Mouse (Mus musculus) right cerebral cortex, adult 18-20 months (tissue): Measurements from ENCODE around the gene Mlycd.
"Not testable (repeated sequence)": the region's sequence is repeated elsewhere in the genome, so short reads cannot be mapped to it uniquely, and the experiment has no call there.

Experiments used
- DNase-seq: peaks from one replicate; pipeline ENCODE4 v3.0.0; 2022; ENCODE audit warnings: mixed read lengths

Gene Mlycd

GRCm38 (mm10) chr8:119394524-119395026 is at the start of gene Mlycd:
Mlycd (plus strand) TSS chr8:119394878.
- peak; percentile 95 for DNase-seq

- DNase-seq: no peak
Observed at GRCm38 (mm10) chr8:119345029-119345682, 49.5 kb upstream of the Mlycd start.

DNA sequence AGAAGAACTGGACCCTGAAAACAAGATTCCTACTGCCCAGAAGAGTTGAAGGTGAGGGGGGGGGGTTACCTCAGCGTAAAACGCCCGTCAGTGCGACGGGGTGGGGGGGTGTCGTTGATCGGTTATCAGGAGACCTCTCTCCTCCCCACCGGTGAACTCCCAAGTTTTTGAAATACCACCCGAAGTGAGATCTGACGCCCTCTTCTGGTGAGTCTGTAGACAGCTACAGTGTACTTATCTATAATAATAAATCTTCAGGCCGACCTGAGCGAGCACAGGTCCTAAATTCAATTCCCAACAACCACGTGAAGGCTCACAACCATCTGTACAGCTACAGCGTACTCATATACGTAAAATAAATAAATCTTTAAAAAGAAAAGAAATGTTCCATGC is 49.0 kb upstream of the Mlycd start:
- no peak for DNase-seq

DNA sequence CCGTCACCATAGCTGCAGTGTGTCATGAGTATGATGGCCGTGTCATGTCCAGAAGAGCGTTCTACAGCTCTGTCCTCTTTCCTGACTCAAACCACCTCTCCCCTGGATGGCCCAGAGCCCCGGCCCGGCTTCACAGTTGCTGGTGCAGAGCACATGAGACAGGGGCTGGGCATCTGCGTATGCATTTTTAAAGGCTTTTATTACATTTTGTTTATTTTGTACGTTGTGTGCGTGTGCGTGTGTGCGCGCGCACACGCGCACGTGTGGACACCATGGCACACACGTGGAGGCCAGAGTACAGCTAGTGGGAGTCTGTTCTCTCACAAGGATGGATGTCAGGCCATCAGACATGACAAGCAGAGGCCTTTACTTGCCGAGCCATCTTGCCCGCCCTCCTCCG is 43.0 kb upstream of the Mlycd start:
- DNase-seq: no peak

DNA sequence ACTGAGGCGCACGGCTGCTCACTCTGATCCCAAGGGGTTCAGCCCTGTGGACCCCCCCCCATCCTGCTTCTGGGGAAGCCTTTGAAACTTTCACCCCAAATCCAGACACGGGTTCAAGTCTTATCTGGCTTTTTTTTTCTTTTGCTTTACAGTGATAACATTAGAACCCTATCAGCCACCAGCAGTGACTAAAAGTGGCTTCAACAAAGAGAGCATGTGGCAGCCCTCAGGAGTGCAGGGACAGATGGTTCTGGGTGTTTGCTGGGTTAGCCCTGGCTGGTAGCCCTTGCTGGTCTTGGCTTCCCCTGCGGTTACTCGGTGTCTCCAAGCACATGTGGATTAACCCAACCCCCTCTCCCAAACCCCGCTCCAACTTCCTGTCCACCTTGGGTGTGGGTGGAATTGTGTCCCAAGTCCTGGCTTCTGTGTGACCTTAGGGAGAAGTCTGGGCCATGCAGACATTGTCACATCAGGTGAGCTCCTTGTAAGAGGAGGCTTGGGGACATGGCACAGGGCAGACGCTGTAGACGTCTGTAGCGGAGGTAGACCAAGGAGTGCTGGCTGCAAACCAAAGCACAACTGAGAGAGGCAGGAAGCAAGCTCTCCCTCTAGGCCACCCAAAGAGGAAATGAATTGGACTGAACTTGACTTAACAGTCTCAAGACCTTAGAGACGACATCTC is 41.6 kb upstream of the Mlycd start:
- DNase-seq: no peak

GRCm38 (mm10) chr8:119353659-119354023 is 41.0 kb upstream of the Mlycd start:
- no peak for DNase-seq

DNA sequence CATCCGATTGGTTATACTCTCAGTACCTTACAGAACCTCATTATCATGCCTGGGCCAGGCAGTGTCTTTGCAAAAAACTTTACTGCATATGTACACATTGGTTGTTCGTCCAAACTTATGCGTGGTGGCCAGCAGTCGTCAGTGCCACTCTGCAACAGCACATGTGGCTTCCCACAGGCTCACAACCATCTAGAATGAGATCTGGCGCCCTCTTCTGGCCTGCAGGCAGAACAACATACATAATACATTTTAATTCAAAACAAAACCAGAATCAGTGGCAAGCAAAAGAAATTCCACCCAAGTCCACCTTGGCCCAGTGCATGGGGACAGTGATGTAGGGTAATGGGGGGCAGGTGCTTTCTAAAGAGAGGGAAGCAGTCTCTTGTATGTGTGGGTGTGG is 38.0 kb upstream of the Mlycd start:
- DNase-seq: not testable (repeated sequence)

DNA sequence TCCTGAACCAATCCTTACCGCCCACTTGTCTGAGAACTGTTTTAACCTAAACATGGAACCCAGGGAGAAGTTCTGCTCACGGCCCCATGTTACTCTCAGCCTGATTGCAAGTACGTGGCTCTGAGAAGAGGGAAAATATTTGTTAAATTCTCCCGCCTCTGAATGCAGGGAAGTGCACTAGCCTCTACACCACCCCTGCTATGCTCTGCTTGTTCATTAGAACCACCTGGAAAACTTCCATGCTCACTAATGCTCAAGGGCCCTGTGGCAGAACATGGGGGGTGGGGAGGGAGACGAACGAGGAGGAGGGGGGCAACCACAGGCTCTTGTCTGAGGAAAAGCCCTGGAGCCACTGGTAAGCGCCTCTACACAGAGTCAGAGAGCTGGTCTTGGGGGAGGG is 36.5 kb upstream of the Mlycd start:
- no peak for DNase-seq

DNA sequence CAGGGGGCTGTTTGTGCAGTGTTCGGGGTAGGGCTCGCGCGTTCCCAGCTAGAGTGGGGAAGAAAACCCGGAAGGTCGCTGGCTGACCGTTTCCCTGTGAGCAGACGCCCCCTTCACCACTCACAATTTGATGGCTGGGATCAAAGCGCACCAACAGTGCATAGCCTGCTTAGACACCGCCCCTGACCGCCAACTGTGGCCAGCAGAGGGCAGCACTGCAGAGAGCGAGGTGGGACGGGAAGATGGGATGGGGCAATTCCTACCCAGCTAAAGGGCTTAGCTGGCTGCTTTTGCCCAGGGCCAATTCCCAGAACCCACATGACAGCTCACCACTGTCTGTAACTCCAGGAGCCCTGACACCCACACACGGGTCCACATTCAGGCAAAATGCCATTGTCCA is 35.8 kb upstream of the Mlycd start:
- DNase-seq: no peak

GRCm38 (mm10) chr8:119360686-119361295 is 33.9 kb upstream of the Mlycd start:
- no peak for DNase-seq

- DNase-seq: not testable (repeated sequence)
Observed at GRCm38 (mm10) chr8:119374716-119375115, 20.0 kb upstream of the Mlycd start.

- no peak for DNase-seq
Observed at GRCm38 (mm10) chr8:119378476-119378875, 16.2 kb upstream of the Mlycd start.

- DNase-seq: no peak
Observed at GRCm38 (mm10) chr8:119380619-119381018, 14.1 kb upstream of the Mlycd start.

DNA sequence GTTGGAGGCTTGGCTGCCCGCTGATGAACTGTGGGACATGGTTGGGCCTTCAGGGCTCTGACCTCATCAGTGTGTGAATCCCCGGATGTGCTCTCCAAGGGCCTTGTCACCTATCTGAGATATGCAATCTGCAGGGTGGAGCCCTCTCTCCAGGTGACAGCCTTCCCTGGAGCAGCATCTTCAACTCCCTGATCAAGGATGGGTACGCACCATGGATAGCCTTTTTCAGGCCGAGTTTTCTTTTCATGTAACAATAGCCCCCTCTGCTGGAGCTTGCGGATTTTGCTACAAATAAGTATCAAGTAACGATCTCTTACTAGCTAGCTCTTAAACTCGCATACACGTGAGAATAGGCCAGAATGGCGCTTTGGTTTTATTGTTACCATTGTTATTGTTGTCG is 10.2 kb upstream of the Mlycd start:
- DNase-seq: peak; percentile 73

GRCm38 (mm10) chr8:119385854-119386253 is 8.8 kb upstream of the Mlycd start:
- no peak for DNase-seq

- DNase-seq: no peak
Observed at GRCm38 (mm10) chr8:119386988-119387387, 7.7 kb upstream of the Mlycd start.

DNA sequence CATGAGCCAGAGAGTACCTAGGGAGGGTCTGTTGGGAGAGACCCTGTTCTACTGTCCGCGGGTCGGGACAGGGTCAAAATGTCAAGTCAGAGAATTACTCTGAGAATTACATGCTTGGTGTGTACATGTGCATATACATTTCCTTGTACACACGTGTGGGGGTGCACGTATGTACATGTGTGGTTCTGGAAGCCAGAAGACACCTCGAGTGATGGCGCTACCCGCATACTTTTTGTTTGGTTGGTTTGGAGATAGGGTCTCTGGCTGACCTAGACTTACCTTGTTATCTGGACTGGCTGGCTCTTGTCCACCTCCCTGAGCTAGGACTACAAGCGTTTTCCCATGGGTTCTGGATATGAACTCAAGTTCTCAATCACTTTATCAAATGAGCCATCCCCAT is 581 bp upstream of the Mlycd start:
- no peak for DNase-seq

GRCm38 (mm10) chr8:119395072-119395950 is 633 bp downstream of the Mlycd start:
- DNase-seq: no peak

DNA sequence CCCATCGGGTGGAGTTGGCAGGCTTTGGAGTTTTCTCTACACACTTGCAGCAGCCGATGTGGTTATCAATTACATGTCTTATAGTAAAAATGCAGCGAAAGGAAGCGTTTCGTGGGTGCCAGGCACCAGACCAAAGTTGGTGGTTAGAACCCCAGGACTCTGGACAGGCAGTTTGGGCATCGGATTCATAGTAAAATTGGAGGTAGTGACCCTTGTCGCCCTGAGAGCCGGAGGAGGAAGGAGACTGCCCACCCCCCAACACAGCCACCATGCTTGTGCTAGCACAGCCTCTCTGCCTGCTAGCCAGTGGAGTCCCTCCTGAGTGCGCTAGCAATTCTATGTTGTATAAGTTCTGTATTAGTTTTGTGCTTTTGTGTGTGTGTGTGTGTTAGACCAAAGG is 3.9 kb downstream of the Mlycd start:
- no peak for DNase-seq

- DNase-seq: no peak
Observed at GRCm38 (mm10) chr8:119399255-119399654, 4.6 kb downstream of the Mlycd start.

DNA sequence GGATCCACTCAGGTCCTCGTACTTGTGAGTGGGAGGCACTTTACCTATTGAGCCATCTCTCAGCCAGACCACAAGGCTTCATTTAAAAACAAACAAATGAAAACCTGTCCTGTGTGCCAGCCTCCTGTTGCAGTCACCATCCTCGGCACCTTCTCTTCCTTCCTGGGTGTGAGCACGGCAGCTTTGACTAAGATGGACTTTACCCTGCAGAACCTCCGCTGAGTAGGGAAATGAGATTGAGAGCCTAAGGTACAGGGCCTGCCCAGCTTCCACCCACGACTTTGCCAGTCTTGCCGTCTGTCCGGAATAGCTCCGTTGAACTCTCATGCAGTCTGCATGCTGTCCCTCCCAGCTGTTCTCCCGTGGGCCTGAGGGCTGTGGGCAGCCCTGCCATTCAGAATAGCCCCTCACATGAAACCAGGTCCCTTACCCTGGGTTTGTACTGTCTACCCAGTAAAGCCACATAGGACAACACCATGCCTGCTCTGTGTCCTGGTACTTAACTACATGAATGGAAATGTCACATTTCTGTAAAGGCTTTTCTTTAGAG is 5.5 kb downstream of the Mlycd start:
- DNase-seq: no peak

GRCm38 (mm10) chr8:119400904-119401303 is 6.2 kb downstream of the Mlycd start:
- no peak for DNase-seq

DNA sequence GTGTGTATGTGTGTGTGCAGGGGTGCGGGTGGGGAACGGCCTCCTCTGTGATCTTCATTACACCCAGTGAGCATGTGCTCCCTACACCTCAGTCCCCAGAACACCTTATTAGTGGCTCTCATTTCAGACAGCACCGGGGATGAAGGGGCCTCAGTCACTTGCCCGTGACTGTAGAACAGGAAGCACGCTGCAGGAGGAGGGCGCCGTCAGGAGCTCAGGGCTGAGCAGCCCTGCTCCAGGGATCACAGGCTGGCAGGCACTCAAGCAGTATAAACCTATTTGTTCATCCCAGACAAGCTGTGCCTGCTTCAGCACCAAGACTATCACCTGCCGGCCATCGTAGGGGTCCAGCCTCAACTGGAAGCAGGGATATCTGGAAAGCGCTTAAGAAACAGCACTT is 9.2 kb downstream of the Mlycd start:
- no peak for DNase-seq
